Mouse (Mus musculus): ENCODE data around the gene Ampd1. TPM values are rescaled to one million over a fixed set of nuclear protein-coding genes. Genes with fewer than 3 reads are reported as not detected.

The Ampd1 gene
- polyA plus RNA-seq, 1 experiment: 1.5 TPM

GRCm38 (mm10) chr3:103102454-103103390 is 28.9 kb downstream of the Ampd1 start, which contains the start of gene Dennd2c:
Dennd2c (plus strand) TSS chr3:103102604.
- Histone ChIP-seq H3K4me3 (ENCODE audit: control insufficient read depth, low read depth, low read length) (peak within 1 kb of the TSS; percentile 92), H3K27ac (ENCODE audit: control insufficient read depth, insufficient read depth, low read depth, low read length) (no peak within 1 kb of the TSS), H3K4me1 (ENCODE audit: control insufficient read depth, insufficient read depth, low read length) (peaks cover 4% of the 10 kb centered on the region; the same call in 1 of the 2 replicates), H3K36me3 (ENCODE audit: control insufficient read depth, insufficient read depth, low read length) (no peaks in the 10 kb centered on the region), H3K27me3 (ENCODE audit: control insufficient read depth, insufficient read depth, low read length) (no peaks in the 10 kb centered on the region)
- TF ChIP-seq POLR2A (IDR thresholded peaks at IDR 0.05; ENCODE audit: control insufficient read depth, low read depth, low read length): peak; percentile 62
- 0 out of 2 replicates have a peak, but pooled peaks have one; percentile 4 for TF ChIP-seq CTCF (IDR thresholded peaks at IDR 0.05; ENCODE audit: control insufficient read depth, insufficient read depth, insufficient replicate concordance, low read depth, low read length)

- H3K27ac ChIP-seq (ENCODE audit: control insufficient read depth, insufficient read depth, low read depth, low read length): no peak overlapping the region
- H3K4me1 ChIP-seq (ENCODE audit: control insufficient read depth, insufficient read depth, low read length): peaks cover 3% of the 10 kb centered on the region; the same call in 1 of the 2 replicates
- no peaks in the 10 kb centered on the region for H3K27me3 ChIP-seq (ENCODE audit: control insufficient read depth, insufficient read depth, low read length)
- no peaks in the 10 kb centered on the region for H3K36me3 ChIP-seq (ENCODE audit: control insufficient read depth, insufficient read depth, low read length)
- no peak for TF ChIP-seq CTCF (IDR thresholded peaks at IDR 0.05; ENCODE audit: control insufficient read depth, insufficient read depth, insufficient replicate concordance, low read depth, low read length)
- no peak for TF ChIP-seq POLR2A (IDR thresholded peaks at IDR 0.05; ENCODE audit: control insufficient read depth, low read depth, low read length)
- H3K4me3 ChIP-seq (ENCODE audit: control insufficient read depth, low read depth, low read length): no peak overlapping the region
These were observed 33.9 kb downstream of the Ampd1 start for GRCm38 (mm10) chr3:103107565-103108240.

GRCm38 (mm10) chr3:103112216-103112615 is 38.4 kb downstream of the Ampd1 start:
- Histone ChIP-seq H3K4me3 (ENCODE audit: control insufficient read depth, low read depth, low read length) (no peak overlapping the region), H3K4me1 (ENCODE audit: control insufficient read depth, insufficient read depth, low read length) (no peaks in the 10 kb centered on the region), H3K27ac (ENCODE audit: control insufficient read depth, insufficient read depth, low read depth, low read length) (no peak overlapping the region), H3K36me3 (ENCODE audit: control insufficient read depth, insufficient read depth, low read length) (no peaks in the 10 kb centered on the region), H3K27me3 (ENCODE audit: control insufficient read depth, insufficient read depth, low read length) (no peaks in the 10 kb centered on the region)
- no peak for TF ChIP-seq CTCF (IDR thresholded peaks at IDR 0.05; ENCODE audit: control insufficient read depth, insufficient read depth, insufficient replicate concordance, low read depth, low read length)
- no peak for TF ChIP-seq POLR2A (IDR thresholded peaks at IDR 0.05; ENCODE audit: control insufficient read depth, low read depth, low read length)

- Histone ChIP-seq H3K36me3 (ENCODE audit: control insufficient read depth, insufficient read depth, low read length) (no peaks in the 10 kb centered on the region), H3K4me3 (ENCODE audit: control insufficient read depth, low read depth, low read length) (no peak overlapping the region), H3K27me3 (ENCODE audit: control insufficient read depth, insufficient read depth, low read length) (no peaks in the 10 kb centered on the region), H3K4me1 (ENCODE audit: control insufficient read depth, insufficient read depth, low read length) (peaks cover 4% of the 10 kb centered on the region), H3K27ac (ENCODE audit: control insufficient read depth, insufficient read depth, low read depth, low read length) (no peak overlapping the region)
- TF ChIP-seq POLR2A (IDR thresholded peaks at IDR 0.05; ENCODE audit: control insufficient read depth, low read depth, low read length) (no peak), CTCF (IDR thresholded peaks at IDR 0.05; ENCODE audit: control insufficient read depth, insufficient read depth, insufficient replicate concordance, low read depth, low read length) (no peak)
These were observed 49.8 kb downstream of the Ampd1 start for GRCm38 (mm10) chr3:103123636-103124035.

- no peak overlapping the region for H3K4me3 ChIP-seq (ENCODE audit: control insufficient read depth, low read depth, low read length)
- no peaks in the 10 kb centered on the region for H3K27me3 ChIP-seq (ENCODE audit: control insufficient read depth, insufficient read depth, low read length)
- no peaks in the 10 kb centered on the region for H3K36me3 ChIP-seq (ENCODE audit: control insufficient read depth, insufficient read depth, low read length)
- TF ChIP-seq CTCF (IDR thresholded peaks at IDR 0.05; ENCODE audit: control insufficient read depth, insufficient read depth, insufficient replicate concordance, low read depth, low read length): no peak
- TF ChIP-seq POLR2A (IDR thresholded peaks at IDR 0.05; ENCODE audit: control insufficient read depth, low read depth, low read length): no peak
- H3K27ac ChIP-seq (ENCODE audit: control insufficient read depth, insufficient read depth, low read depth, low read length): no peak overlapping the region
- peaks cover 4% of the 10 kb centered on the region for H3K4me1 ChIP-seq (ENCODE audit: control insufficient read depth, insufficient read depth, low read length)
These were observed 52.3 kb downstream of the Ampd1 start for GRCm38 (mm10) chr3:103126138-103126537.

DNA sequence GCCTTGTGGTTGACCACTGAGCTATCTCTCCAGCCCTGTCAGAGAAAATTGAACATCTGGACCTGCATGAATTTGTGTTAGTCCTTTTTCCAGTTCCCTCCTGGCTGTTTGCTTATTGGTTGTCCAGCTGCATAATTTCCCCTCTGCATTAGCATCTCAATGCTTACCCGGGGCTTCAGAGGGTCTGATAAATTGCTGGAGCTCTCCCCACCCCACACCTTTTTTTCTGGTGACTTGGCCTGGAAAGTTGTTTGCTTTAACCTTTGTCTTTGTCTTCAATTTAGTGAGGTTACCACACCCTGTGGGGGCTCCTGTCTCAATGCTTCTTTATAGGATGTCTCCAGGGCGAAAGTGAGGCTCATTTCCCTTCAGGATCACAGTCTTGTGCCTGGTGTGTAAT is 53.4 kb downstream of the Ampd1 start:
- Histone ChIP-seq H3K27ac (ENCODE audit: control insufficient read depth, insufficient read depth, low read depth, low read length) (no peak overlapping the region), H3K4me3 (ENCODE audit: control insufficient read depth, low read depth, low read length) (no peak overlapping the region)
- TF ChIP-seq CTCF (IDR thresholded peaks at IDR 0.05; ENCODE audit: control insufficient read depth, insufficient read depth, insufficient replicate concordance, low read depth, low read length): no peak
- no peak for TF ChIP-seq POLR2A (IDR thresholded peaks at IDR 0.05; ENCODE audit: control insufficient read depth, low read depth, low read length)

DNA sequence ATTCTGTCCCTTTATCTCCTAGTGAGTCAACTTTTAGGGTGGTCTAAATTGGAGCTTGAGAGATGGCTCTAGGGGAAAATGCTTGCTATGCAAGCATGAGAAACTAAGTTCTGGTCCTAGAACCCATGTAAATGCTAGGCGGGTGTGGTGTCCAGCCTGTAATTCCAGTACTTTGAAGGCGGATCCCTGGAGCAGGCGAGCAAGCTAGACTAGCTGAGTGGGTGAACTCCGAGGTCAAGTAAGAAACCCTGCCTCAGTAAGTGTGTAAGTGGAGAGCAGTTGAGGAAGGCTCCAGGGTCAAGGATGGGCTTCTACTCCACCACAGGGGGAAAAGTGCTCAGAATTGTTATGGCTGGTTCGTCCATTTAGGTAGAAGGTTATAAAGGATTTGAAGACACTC is 53.9 kb downstream of the Ampd1 start:
- Histone ChIP-seq H3K27me3 (ENCODE audit: control insufficient read depth, insufficient read depth, low read length) (no peaks in the 10 kb centered on the region), H3K36me3 (ENCODE audit: control insufficient read depth, insufficient read depth, low read length) (no peaks in the 10 kb centered on the region), H3K4me1 (ENCODE audit: control insufficient read depth, insufficient read depth, low read length) (peaks cover 2% of the 10 kb centered on the region; the same call in 1 of the 2 replicates), H3K27ac (ENCODE audit: control insufficient read depth, insufficient read depth, low read depth, low read length) (no peak overlapping the region), H3K4me3 (ENCODE audit: control insufficient read depth, low read depth, low read length) (no peak overlapping the region)
- no peak for TF ChIP-seq POLR2A (IDR thresholded peaks at IDR 0.05; ENCODE audit: control insufficient read depth, low read depth, low read length)
- no peak for TF ChIP-seq CTCF (IDR thresholded peaks at IDR 0.05; ENCODE audit: control insufficient read depth, insufficient read depth, insufficient replicate concordance, low read depth, low read length)

More for the DNA sequence above, 53.4 kb downstream of the Ampd1 start:
- H3K36me3 ChIP-seq (ENCODE audit: control insufficient read depth, insufficient read depth, low read length): no peaks in the 10 kb centered on the region
- H3K4me1 ChIP-seq (ENCODE audit: control insufficient read depth, insufficient read depth, low read length): peaks cover 2% of the 10 kb centered on the region; the same call in 1 of the 2 replicates
- H3K27me3 ChIP-seq (ENCODE audit: control insufficient read depth, insufficient read depth, low read length): no peaks in the 10 kb centered on the region
